Mouse (Mus musculus): ENCODE measurements around the gene Hagh.

Hagh gene

GRCm38 (mm10) chr17:24850065-24850772 is 10.3 kb downstream of the Hagh start, which contains the start of gene Fahd1:
TSS of gene Fahd1 (minus strand) at chr17:24850364.
- DNase-seq (ENCODE audit: low spot score): peak; percentile 99

GRCm38 (mm10) chr17:24850773-24851127 is 10.8 kb downstream of the Hagh start:
- DNase-seq (ENCODE audit: low spot score): no peak

- no peak for DNase-seq (ENCODE audit: low spot score)
Observed at GRCm38 (mm10) chr17:24851381-24852125, 11.6 kb downstream of the Hagh start.

GRCm38 (mm10) chr17:24855838-24856464 is 16.0 kb downstream of the Hagh start:
- no peak for DNase-seq (ENCODE audit: low spot score)

GRCm38 (mm10) chr17:24856589-24856988 is 16.6 kb downstream of the Hagh start:
- DNase-seq (ENCODE audit: low spot score): no peak

GRCm38 (mm10) chr17:24857831-24858470 is 18.0 kb downstream of the Hagh start:
- DNase-seq (ENCODE audit: low spot score): no peak

- DNase-seq (ENCODE audit: low spot score): no peak
Observed at GRCm38 (mm10) chr17:24858967-24859366, 19.0 kb downstream of the Hagh start.

GRCm38 (mm10) chr17:24860076-24860475 is 20.1 kb downstream of the Hagh start:
- no peak for DNase-seq (ENCODE audit: low spot score)

GRCm38 (mm10) chr17:24861785-24862184 is 21.8 kb downstream of the Hagh start:
- DNase-seq (ENCODE audit: low spot score): no peak

- no peak for DNase-seq (ENCODE audit: low spot score)
Observed at GRCm38 (mm10) chr17:24865776-24866175, 25.8 kb downstream of the Hagh start, which contains the start of gene Igfals. TSS of gene Igfals (plus strand) at chr17:24865997.

GRCm38 (mm10) chr17:24867914-24868313 is 28.0 kb downstream of the Hagh start:
- DNase-seq (ENCODE audit: low spot score): no peak

GRCm38 (mm10) chr17:24873695-24874404 is 33.9 kb downstream of the Hagh start:
- no peak for DNase-seq (ENCODE audit: low spot score)

GRCm38 (mm10) chr17:24874405-24874745 is 34.4 kb downstream of the Hagh start:
- DNase-seq (ENCODE audit: low spot score): no peak

GRCm38 (mm10) chr17:24874989-24875388 is 35.0 kb downstream of the Hagh start:
- no peak for DNase-seq (ENCODE audit: low spot score)

GRCm38 (mm10) chr17:24877336-24878116 is 37.6 kb downstream of the Hagh start:
- DNase-seq (ENCODE audit: low spot score): peak; percentile 86

- peak; percentile 80 for DNase-seq (ENCODE audit: low spot score)
Observed at GRCm38 (mm10) chr17:24878117-24878397, 38.1 kb downstream of the Hagh start.

- DNase-seq (ENCODE audit: low spot score): no peak
Observed at GRCm38 (mm10) chr17:24878531-24878930, 38.6 kb downstream of the Hagh start.

GRCm38 (mm10) chr17:24881738-24882440 is 41.9 kb downstream of the Hagh start:
- no peak for DNase-seq (ENCODE audit: low spot score)

- DNase-seq (ENCODE audit: low spot score): no peak
Observed at GRCm38 (mm10) chr17:24884391-24884790, 44.4 kb downstream of the Hagh start.

GRCm38 (mm10) chr17:24885356-24886133 is 45.6 kb downstream of the Hagh start:
- DNase-seq (ENCODE audit: low spot score): no peak
